Mouse (Mus musculus): ENCODE results near the gene Amigo2. TPM values are rescaled to one million over a fixed set of nuclear protein-coding genes. Genes with fewer than 3 reads are reported as not detected.
A peak's percentile ranks its signal among the peaks of the same experiment; 100 is the strongest.

The Amigo2 gene
- total RNA-seq (2012; rRNA removed) = 7.2 and 8.5 TPM in 2 replicates

- DNase-seq (ENCODE audit: low read depth, low spot score) = no peak
- H3K27ac ChIP-seq (ENCODE audit: insufficient read depth, low read depth, low read length, poor library complexity, severe bottlenecking) = no peak within 1 kb of the TSS; the same call in 1 of the 2 replicates
These were observed at the start of gene Amigo2, which contains the start of gene Pced1b for GRCm38 (mm10) chr15:97246911-97247790. Gene Amigo2, minus strand, starts transcription at chr15:97247287. Gene Pced1b, plus strand, starts transcription at chr15:97247107.

DNA sequence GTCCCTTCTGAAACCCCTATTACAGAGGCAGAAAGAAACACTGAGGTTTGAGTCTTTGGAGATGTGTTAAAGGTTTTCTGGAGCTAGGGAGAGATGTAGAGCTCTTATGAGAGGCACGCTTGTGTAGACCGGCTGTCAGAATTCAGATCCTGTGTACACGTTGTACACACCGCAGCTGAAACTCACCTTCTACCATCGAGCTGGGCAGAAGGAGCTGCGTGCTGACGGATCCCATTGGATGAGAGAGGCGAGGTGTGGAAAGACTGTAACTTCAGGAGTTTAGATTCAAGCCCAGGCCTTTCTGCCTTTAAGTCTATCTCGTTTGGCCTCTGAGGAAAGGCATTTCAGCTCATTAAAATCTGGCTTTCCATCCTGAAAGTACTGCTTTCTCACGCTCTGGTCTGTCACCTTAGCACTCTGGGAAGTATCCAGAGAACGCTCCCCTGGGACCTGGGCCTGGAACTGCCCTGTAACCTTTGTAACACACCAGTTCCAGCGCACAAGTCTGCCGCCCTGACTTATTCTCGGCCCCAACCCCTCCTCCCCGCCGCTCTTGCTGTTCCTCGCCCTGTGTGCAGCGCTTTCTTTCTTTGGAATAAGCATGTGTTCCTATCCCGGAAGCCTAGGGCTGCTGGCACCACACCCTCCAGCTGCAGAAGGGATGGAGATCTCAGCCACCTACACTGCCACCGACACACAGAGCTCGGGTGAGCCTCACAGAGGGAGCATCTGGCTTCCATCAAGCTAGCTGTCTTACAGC is 44.4 kb upstream of the Amigo2 start:
- no peaks in the 10 kb centered on the region for H3K9me3 ChIP-seq (ENCODE audit: control insufficient read depth, insufficient read depth, low read depth, low read length)
- H3K36me3 ChIP-seq (ENCODE audit: control insufficient read depth, insufficient read depth, low read length, poor library complexity, severe bottlenecking) = no peaks in the 10 kb centered on the region
- peak; percentile 12 for DNase-seq (ENCODE audit: low read depth, low spot score)
- no peak overlapping the region for H3K9ac ChIP-seq (ENCODE audit: insufficient read depth, low read depth, low read length, poor library complexity, severe bottlenecking)
- TF ChIP-seq ZNF384 (IDR thresholded peaks at IDR 0.05; ENCODE audit: low read depth, low read length) (no peak), HCFC1 (IDR thresholded peaks at IDR 0.05; ENCODE audit: borderline replicate concordance, insufficient read depth, low read length) (no peak), MAFK (IDR thresholded peaks at IDR 0.05; ENCODE audit: insufficient read depth, low read depth, low read length) (no peak), CHD2 (IDR thresholded peaks at IDR 0.05; ENCODE audit: low read depth, low read length) (no peak)
- no peak overlapping the region for H3K4me3 ChIP-seq (ENCODE audit: insufficient read depth in 1 of 2, low read depth in 1 of 2, low read length in 2 of 2, poor library complexity in 1 of 2, severe bottlenecking in 1 of 2)
- H3K27ac ChIP-seq (ENCODE audit: insufficient read depth, low read depth, low read length, poor library complexity, severe bottlenecking) = no peak overlapping the region
- in situ Hi-C loops (cut with MboI; ENCODE audit: low sequenced_read_pairs in 2 of 2, unreplicated experiment in 2 of 2) = no loop called here
- H3K4me1 ChIP-seq (ENCODE audit: control insufficient read depth in 2 of 2, insufficient read depth in 2 of 2, low read length in 2 of 2, poor library complexity in 1 of 2) = peaks cover 0 to 6% of the 10 kb centered on the region in 2 experiments; a peak in 2 of 4 replicates

More at GRCm38 (mm10) chr15:97246911-97247790, at the start of gene Amigo2, which contains the start of gene Pced1b:
- TF ChIP-seq ZC3H11A (IDR thresholded peaks at IDR 0.05; ENCODE audit: borderline replicate concordance, low read depth, low read length) = no peak
- no peak for TF ChIP-seq HCFC1 (IDR thresholded peaks at IDR 0.05; ENCODE audit: borderline replicate concordance, insufficient read depth, low read length)
- TF ChIP-seq CHD2 (IDR thresholded peaks at IDR 0.05; ENCODE audit: low read depth, low read length) = no peak
- no peak for TF ChIP-seq MAFK (IDR thresholded peaks at IDR 0.05; ENCODE audit: insufficient read depth, low read depth, low read length)
- TF ChIP-seq ZNF384 (IDR thresholded peaks at IDR 0.05; ENCODE audit: low read depth, low read length) = no peak
- Histone ChIP-seq H3K4me1 (ENCODE audit: control insufficient read depth in 2 of 2, insufficient read depth in 2 of 2, low read length in 2 of 2, poor library complexity in 1 of 2) (no peaks in the 10 kb centered on the region), H3K36me3 (ENCODE audit: control insufficient read depth, insufficient read depth, low read length, poor library complexity, severe bottlenecking) (no peaks in the 10 kb centered on the region), H3K9ac (ENCODE audit: insufficient read depth, low read depth, low read length, poor library complexity, severe bottlenecking) (peak within 1 kb of the TSS; percentile 81), H3K9me3 (ENCODE audit: control insufficient read depth, insufficient read depth, low read depth, low read length) (no peaks in the 10 kb centered on the region), H3K4me3 (ENCODE audit: insufficient read depth in 1 of 2, low read depth in 1 of 2, low read length in 2 of 2, poor library complexity in 1 of 2, severe bottlenecking in 1 of 2) (peak within 1 kb of the TSS; percentile 67 to 88)
- in situ Hi-C loops (cut with MboI; ENCODE audit: low sequenced_read_pairs in 2 of 2, unreplicated experiment in 2 of 2) = no loop called here

- no peak for DNase-seq (ENCODE audit: low read depth, low spot score)
- Histone ChIP-seq H3K9me3 (ENCODE audit: control insufficient read depth, insufficient read depth, low read depth, low read length) (no peaks in the 10 kb centered on the region), H3K4me1 (ENCODE audit: control insufficient read depth in 2 of 2, insufficient read depth in 2 of 2, low read length in 2 of 2, poor library complexity in 1 of 2) (peaks cover 0 to 7% of the 10 kb centered on the region in 2 experiments; a peak in 2 of 4 replicates), H3K36me3 (ENCODE audit: control insufficient read depth, insufficient read depth, low read length, poor library complexity, severe bottlenecking) (no peaks in the 10 kb centered on the region), H3K9ac (ENCODE audit: insufficient read depth, low read depth, low read length, poor library complexity, severe bottlenecking) (no peak overlapping the region), H3K4me3 (ENCODE audit: insufficient read depth in 1 of 2, low read depth in 1 of 2, low read length in 2 of 2, poor library complexity in 1 of 2, severe bottlenecking in 1 of 2) (no peak overlapping the region), H3K27ac (ENCODE audit: insufficient read depth, low read depth, low read length, poor library complexity, severe bottlenecking) (no peak overlapping the region)
- TF ChIP-seq ZC3H11A (IDR thresholded peaks at IDR 0.05; ENCODE audit: borderline replicate concordance, low read depth, low read length) (no peak), MAFK (IDR thresholded peaks at IDR 0.05; ENCODE audit: insufficient read depth, low read depth, low read length) (no peak), ZNF384 (IDR thresholded peaks at IDR 0.05; ENCODE audit: low read depth, low read length) (no peak), HCFC1 (IDR thresholded peaks at IDR 0.05; ENCODE audit: borderline replicate concordance, insufficient read depth, low read length) (no peak), CHD2 (IDR thresholded peaks at IDR 0.05; ENCODE audit: low read depth, low read length) (no peak)
- in situ Hi-C loops (cut with MboI; ENCODE audit: low sequenced_read_pairs in 2 of 2, unreplicated experiment in 2 of 2) = no loop called here
These were observed 43.3 kb upstream of the Amigo2 start for GRCm38 (mm10) chr15:97290351-97290750.

DNA sequence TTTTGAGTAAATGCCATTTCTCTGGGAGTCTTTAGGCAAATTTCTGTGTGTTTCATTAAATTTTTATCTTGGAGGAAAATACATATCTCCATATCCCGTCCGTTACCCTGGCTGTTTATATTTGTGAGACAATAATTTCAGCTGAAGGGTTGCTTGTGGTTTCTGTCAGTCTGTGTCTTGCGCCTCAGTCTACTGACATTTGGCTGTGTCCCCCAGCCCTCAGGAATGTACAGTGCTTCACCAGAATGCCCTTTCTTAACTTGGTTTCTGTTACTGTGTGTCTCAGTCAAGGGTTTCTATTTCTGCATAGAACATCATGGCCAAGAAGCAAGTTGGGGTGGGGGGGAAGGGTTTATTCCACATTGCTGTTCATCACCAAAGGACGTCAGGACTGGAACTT is 42.1 kb upstream of the Amigo2 start:
- TF ChIP-seq CHD2 (IDR thresholded peaks at IDR 0.05; ENCODE audit: low read depth, low read length) = no peak
- no peak for TF ChIP-seq ZNF384 (IDR thresholded peaks at IDR 0.05; ENCODE audit: low read depth, low read length)
- no peak for TF ChIP-seq MAFK (IDR thresholded peaks at IDR 0.05; ENCODE audit: insufficient read depth, low read depth, low read length)
- TF ChIP-seq HCFC1 (IDR thresholded peaks at IDR 0.05; ENCODE audit: borderline replicate concordance, insufficient read depth, low read length) = no peak
- no peak for TF ChIP-seq ZC3H11A (IDR thresholded peaks at IDR 0.05; ENCODE audit: borderline replicate concordance, low read depth, low read length)
- in situ Hi-C loops (cut with MboI; ENCODE audit: low sequenced_read_pairs in 2 of 2, unreplicated experiment in 2 of 2) = no loop called here
- no peak for DNase-seq (ENCODE audit: low read depth, low spot score)
- Histone ChIP-seq H3K27ac (ENCODE audit: insufficient read depth, low read depth, low read length, poor library complexity, severe bottlenecking) (no peak overlapping the region), H3K4me1 (ENCODE audit: control insufficient read depth in 2 of 2, insufficient read depth in 2 of 2, low read length in 2 of 2, poor library complexity in 1 of 2) (peaks cover 0 to 7% of the 10 kb centered on the region in 2 experiments; a peak in 2 of 4 replicates), H3K4me3 (ENCODE audit: insufficient read depth in 1 of 2, low read depth in 1 of 2, low read length in 2 of 2, poor library complexity in 1 of 2, severe bottlenecking in 1 of 2) (no peak overlapping the region), H3K9me3 (ENCODE audit: control insufficient read depth, insufficient read depth, low read depth, low read length) (no peaks in the 10 kb centered on the region), H3K9ac (ENCODE audit: insufficient read depth, low read depth, low read length, poor library complexity, severe bottlenecking) (no peak overlapping the region), H3K36me3 (ENCODE audit: control insufficient read depth, insufficient read depth, low read length, poor library complexity, severe bottlenecking) (no peaks in the 10 kb centered on the region)

Measured in ES-E14 (cell line).